Mouse (Mus musculus) kidney, postnatal 36 days (tissue): Measurements from ENCODE around the gene Klhl36.
A peak's percentile ranks its signal among the peaks of the same experiment; 100 is the strongest.

ENCODE experiments used
- DNase-seq, 2 experiments: peaks; one replicate each; pipeline ENCODE4 v3.0.0; 2021 to 2022; ENCODE audit warnings: mixed read lengths in 2 of 2

Gene Klhl36

DNA sequence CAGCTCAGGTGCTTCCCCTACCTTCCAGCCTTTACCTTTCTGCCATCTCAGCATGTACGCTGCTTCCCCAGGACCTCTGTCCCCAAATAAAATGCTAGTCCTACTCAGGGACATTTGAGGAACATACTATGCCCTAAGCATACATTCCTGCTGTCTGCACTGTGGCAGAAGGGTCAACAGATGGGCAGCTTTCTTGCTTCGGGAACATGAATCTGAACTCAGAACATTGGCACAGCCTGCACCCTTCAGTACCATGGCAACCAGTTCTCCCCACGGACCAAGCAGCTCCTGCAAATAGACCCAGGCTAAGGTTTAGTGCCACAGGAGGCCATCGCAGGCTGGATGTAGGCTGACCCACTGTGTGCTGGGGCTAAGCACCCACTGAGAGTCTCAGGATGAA, 25.2 kb upstream of the Klhl36 start:
- no peak for DNase-seq

DNA sequence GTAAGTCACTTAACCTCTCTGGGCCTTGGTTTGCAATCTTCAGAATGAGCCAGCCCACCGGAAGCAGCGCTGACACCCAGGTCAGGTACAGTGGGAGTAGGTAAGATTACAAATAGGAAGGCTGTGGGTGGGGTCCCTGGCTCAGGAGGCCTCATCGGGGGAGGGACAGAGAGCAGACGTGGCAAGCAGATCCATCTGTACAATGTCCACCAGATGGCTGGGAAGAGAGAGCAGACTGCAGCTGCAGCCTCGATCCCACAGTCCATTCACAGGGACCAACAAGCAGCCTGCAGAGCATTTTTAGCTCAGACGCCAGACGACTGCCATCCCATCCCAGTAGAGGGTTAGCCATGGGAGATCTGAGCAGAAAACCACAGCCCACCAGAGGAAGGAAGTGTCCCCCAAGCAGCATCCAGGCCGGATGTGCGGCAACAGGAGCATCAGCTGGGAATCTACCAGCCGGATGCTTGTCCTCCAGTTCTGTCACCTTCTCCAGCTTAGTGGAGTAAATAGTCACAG, 24.5 kb upstream of the Klhl36 start:
- DNase-seq, result peak in 1 of 2 experiments; percentile 51

DNA sequence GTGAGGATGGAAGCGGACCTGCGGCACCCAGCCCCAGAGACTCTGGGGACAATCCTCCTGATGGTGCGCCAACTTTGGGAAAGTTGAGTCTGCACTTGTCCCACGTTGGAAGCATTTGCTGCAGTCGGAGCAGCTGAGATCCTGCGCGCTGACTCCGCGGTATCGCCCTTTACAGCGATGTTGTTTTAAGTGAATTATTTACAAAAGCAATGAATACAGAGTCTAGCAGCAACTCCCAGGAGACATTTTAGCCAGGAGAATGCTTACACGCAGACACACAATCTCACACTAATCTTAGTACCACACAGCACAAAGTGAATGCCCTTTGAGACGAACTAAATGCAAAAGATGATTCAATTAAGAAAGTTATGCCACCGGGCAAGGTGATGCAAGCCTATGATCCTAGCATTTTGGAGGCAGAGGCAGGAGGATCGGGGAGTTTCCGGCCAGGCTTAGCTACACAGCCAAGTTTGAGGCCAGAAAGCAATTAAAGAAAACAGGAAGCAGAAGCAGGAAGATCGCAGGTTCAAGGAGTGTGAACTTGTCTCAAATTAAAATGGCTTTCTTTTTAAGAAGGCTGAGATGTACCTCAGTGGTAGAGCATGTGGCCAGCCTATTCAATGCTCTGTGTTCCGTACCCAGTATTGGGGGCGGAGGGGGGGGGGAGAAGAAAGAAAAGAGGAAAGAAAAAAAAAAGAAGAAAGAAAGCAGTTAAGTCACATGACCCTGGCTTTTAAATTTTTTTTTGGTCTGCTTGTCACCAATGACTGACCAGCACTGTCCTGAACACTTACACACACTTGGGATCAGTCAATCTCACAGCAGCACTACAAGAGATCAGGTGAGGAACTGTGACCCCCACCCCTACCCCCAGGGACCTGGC, 23.7 kb upstream of the Klhl36 start:
- peak; percentile 47 to 52 for DNase-seq

DNA sequence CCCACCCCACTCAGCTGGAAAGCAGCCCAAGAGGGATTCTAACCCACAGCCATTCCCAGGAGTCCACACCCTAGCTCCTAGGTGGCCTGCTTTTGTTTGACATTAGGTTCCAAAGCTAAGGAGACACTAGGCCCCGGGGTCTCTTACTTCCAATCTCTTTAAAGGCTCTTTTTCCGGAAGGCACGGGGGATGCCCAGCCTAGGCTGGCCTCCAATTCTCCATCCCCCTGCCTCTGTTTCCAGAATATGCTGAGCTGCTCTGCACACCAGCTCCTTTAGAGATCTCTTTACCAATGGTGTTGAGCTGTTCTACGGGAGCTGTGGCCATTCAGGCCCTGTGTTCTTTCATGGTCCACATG, 23.1 kb upstream of the Klhl36 start:
- no peak for DNase-seq

DNA sequence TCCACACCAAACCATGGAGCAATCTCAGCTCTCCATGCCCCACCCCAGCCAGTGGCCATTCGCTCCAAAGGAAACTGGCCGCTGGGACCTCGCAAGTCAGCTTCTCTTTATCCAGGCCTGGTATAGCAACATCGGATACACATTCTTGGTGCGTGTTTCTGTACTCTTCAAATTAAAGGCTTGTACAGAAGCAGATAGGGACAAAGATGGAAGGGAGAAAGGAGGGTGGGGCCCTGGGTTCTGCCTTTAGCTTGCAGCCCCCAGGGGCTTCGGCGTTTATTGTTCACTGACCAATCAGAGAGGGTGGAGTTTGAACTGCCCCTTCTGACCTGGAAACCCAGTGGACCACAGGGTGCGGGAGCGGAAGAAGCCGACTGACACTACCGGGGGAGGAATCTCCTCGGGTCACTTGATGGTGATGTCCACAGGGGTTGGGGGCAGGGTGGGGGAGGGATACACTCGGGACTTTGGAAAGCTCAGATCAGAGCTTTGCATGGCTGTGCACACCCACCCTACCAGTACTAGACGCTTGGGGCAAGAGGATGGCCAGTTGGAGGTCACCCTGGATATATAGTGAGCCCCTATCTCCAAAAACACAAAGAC, 22.5 kb upstream of the Klhl36 start:
- peak; percentile 67 to 68 for DNase-seq

DNA sequence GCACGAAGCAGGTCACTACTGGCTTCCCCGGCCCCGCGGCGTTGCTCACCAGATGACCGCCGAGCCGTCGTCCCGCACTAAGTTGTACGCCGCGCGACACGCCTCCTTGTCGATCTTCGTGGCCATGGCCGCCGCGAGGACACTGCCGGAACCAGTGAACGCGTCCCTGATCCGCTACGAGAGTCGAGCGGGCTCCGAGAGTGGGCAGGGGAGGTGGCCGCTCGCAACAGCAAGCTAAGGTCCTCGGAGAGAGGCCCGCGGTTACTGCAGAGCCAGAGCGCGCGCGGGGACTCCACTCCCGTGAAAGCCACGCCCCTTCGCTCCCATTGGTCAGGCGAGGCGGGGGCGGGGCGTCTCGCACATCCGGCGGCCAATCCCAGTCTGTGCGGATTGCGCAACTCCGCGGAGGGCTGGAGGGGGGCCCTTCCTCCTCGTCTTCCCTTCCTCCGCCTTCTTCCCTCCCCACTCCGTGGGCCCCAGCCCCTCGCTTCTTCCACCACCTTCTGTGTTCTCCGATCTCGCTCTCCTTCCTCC, 21.7 kb upstream of the Klhl36 start, which contains the start of gene Cotl1:
Cotl1 (minus strand) TSS at position 270 of the 534 bp plus-strand sequence.
- DNase-seq, result peak; percentile 97 to 99

DNA sequence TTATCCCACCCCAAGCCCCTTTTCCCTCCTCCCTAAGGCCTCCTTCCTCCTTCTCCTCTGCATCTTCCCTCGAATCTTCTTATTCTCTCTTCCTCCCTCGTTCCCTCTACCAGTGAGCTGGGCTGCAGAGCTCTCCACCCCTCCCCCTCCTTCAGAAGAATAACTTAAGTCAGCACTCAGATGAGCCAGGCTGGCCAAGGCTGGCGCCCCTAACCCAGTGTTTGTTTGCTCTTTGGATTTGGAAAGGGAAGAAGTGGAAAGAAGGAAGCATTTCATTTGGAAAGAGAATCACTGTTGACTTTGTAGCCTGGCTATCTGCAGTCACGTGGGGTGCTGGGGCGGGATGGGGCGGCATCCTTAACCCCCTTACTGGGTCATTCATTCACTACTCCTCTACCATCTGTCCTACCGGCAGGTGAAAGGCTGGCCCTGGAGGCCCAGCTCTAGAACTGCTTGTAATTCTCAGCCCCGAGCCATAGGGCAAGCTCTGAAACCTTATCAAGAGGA, 21.1 kb upstream of the Klhl36 start:
- DNase-seq, result peak; percentile 83 to 84

DNA sequence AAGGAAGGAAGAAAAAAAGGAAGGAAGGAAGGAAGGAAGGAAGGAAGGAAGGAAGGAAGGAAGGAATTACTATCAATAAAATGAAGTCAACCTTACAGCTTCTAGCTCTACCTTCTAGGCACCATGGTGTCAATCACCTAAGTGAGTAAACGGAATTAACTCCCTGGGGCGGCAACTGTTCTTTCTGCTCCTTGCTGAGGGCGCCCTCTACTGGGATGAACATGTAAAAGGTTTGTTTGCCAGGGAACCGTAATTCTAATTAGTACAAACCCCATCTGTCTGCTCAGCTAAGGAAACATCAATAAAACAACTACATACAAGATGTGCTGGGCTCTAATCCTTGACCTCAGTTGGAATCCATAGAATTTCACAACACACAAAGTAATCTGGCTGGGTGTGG, 18.6 kb upstream of the Klhl36 start:
- peak; percentile 88 to 90 for DNase-seq

DNA sequence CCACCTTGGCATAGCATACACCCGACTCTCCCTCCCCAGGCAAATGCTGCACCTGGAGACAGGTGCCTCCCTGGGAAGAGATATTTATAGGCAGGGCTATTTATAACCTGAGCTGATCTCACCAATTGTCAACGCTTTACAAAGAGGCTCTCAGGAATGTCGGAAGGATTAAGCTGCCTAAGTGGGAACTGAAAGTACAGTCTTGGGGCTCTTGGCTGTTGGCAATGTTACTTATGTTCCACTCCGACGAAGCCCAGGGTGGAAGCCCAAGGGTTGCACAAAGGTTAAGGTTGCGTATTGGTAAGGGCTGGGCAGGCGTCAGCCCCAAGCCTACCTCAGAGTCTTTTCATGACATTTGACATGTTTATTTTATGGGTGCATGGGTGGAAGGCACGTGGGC, 17.5 kb upstream of the Klhl36 start:
- DNase-seq, result peak in 1 of 2 experiments; percentile 51

DNA sequence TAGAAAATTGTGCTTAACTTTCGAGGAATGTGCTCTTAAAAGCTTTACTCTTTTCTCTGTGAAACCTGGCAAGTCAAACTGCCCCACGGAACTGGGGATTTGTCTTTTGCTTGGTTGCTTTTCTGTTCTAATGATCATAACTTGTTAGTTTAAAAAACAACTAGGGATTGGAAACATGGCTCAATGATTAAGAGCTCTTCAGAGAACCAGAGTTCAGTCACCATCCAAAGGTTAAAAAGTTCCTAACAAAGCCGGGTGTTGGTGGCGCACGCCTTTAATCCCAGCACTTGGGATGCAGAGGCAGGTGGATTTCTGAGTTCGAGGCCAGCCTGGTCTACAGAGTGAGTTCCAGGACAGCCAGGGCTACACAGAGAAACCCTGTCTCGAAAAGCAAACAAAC, 16.3 kb upstream of the Klhl36 start:
- DNase-seq, result peak; percentile 40 to 66

DNA sequence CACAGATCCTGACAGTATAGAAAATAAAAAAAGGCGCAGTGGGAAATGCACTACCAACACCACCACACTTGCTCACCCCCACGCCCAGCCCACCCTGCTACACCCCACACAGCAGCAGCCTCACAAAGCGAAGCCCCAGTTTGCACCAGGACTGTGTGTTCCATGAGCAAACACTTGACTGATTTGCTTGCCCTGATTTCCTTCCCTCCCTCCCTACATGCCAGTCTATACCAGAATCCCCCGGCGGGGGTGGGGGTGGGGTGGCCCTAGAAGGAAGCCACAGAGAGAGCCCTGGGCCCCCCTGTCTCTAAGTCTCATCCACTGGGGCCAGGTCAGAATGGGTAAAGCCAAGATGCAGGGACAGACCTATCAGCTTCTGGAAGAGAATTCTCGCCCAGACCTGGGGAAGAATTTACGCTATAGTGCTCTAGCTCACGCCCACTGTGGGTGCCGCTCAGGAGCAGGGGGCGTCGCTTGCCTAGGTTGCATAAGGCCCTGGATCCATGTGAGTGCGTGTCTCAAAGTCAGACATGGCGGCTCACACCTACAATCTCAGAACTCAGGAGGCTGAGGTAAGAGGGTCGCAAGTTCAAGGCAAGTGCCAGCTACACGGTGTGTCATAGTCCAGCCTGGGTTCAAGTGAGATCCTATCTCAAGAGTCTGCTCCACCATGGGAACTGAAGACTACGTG, 14.7 kb upstream of the Klhl36 start:
- no peak for DNase-seq

DNA sequence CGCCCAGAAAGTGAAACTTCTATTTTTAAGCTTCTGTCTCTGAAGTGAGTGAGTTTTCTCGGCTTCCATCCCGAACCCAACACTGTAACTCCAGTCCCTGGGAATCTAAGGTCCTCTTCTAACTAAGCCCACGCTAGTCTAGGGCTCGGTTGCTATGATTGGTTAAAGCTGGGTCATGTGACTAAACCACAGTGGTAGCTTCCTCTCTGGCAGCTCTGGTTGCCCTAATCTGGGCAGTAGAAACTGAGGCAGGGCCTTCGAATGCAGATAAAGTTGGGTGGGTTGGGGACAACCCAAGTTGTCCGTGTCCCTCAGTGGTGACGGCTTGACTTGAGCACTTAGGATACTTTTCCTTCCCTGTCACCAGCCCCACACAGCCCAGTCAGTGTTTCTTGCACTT, 8.5 kb upstream of the Klhl36 start:
- DNase-seq, result no peak

DNA sequence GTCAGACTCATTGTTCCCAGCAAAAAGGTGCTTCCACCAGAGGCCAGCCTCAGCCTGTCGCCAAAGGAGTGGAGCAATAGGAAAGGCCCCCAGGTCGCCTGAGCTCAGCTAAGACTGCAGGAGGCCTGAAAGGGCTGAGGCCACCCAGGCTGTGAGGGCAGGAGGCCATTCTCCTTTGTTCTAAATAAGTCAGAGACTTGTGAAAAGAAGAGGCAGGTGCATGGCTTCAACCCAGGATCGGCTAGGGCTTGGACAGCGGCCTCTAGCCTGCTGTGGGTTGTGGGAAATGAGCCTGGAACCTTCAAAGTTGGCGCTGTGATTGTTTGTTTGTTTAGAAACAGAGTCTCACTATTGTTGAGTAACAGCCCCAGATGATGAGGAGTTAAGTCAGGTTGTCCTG, 8.0 kb upstream of the Klhl36 start:
- DNase-seq, result no peak

DNA sequence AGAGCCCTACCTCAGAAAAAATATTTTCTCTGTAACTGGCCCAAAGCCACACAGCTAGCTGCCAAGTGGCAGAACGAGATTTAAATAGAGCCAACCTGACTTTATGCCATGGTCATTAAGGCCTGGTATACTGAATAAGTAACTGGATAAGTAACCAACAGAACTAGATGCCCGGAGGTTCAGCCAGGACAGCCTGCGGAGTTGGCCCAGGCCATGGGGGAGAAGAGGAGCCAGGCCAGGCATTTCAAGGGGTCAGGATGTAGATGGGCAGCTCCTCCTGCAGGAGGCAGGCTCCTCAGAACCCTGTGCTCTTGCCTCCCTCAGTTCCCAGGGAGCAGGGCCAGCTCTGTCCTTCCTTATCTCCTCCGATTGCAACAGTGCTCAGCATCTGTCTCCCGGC, 6.4 kb upstream of the Klhl36 start:
- peak; percentile 68 to 80 for DNase-seq

DNA sequence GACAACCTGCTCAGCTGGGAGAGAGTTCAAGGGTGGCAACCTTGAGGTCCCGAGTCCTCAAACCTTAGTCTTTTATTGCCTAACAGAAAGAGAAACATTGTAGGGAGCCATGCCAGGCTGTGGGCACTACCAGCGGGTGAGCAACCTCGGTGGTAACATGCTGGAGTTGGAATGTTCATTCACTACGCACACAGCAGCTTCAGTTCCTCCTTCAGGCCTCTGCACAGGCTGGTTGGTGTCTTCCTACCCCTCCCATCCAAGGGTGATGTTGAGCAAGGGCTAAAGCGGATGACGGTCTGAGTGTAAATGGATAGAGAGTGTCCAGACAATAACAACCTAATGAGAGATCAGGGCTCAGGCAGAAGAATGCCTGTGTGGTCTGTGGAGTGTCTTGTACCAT, 4.3 kb upstream of the Klhl36 start:
- peak in 1 of 2 experiments; percentile 16 for DNase-seq

DNA sequence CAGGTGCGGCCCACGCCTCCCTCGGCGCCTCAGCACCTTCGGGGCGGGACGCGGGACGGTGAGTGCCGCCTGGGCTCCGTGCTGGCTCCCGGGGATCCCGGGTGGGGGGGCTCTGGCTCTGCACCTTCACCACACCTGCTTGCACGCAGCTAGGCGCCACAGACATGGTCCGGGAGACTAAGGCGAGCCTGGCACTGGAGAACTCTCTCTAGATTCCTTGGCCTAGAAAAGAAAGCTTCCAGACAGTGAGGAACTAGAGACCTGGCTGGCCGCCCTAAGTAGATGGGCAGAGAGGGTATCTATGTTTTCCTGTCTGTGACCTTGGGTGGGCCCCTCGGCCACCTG, 296 bp downstream of the Klhl36 start:
- DNase-seq, result no peak

DNA sequence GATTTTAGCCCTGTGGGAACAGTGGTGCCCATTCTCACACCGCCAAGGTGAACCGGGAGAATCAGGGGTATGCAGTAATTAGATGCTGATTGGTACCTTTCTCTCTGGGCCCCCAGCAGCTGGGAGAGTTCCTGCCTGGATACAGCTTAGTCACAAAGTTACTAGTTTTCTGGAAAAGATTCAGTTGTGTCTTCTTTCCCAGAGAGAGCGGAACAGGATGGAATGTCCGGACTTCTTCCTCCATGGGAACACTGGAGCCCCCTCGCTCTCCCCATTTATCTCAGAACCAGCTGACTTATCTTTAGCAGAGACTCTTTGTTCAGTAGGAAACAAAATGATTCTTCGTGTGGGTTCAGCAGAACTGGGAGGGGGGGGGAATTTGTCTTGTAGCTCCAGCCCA, 683 bp downstream of the Klhl36 start:
- DNase-seq, result no peak

DNA sequence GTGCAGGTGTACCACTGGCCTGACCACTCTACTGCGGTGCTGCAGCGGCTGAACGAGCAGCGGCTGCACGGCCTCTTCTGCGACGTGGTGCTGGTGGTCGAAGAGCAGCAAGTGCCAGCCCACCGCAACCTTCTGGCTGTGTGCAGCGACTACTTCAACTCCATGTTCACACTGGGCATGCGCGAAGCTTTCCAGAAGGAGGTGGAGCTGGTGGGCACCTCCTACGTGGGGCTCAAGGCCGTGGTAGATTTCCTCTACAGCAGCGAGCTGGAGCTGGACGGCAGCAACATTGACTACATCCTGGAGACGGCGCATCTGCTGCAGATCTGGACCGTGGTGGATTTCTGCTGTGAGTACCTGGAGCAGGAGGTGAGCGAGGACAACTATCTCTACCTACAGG, 7.5 kb downstream of the Klhl36 start:
- DNase-seq, result no peak

DNA sequence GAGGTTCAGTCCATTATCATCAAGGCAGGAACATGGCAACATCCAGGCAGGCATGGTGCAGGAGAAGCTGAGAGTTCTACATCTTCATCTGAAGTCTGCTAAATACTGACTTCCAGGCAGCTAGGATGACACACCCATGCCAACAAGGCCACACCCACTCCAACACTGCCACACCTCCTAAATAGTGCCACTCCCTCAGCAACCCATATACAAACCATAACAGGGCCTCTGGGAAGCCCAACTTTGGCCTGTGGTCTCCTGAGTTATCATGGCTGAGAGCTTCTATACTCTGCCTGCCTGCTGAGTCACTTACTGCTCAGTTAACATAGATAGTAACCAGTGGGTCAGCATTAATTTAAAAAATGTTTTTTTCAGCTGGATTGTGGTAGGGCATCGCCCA, 11.1 kb downstream of the Klhl36 start:
- DNase-seq, result no peak

DNA sequence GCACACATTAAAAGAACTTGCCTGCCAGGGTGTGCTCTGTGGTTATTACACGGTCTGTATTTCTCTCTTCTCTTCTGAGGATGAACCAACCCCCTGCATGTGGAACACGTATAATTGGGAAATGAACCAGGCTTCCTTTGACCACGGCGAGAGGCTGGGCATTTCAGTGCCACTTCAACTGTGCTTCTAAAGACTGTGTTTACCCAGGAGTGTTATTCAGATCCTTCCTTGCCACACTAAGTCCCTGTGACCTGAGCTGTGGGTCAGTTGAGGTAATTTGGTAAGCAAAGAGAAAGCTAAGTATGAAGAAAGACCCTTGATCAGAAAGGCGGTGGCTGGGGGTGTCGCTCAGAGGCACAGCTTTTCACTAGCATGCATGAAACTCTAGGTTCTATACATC, 19.2 kb downstream of the Klhl36 start:
- peak in 1 of 2 experiments; percentile 12 for DNase-seq

DNA sequence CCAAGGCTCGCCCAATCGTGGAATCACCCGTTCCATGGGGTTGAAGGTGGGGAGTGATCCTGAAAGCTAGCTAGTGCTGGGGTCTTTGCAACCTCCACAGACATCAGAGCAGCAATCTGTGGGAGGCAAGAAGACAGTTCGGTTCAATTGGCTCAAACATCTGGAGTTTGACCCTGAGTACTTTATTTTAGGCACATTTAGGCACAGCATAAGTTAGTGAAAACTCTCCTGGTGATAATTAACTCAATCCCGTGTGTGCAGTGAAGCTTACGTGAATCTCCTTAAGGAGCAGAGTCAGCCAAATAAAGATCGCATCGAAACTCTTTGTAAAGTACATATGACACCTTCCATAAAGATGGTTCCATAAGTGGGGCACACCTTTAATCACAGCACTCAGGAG, 19.9 kb downstream of the Klhl36 start:
- peak; percentile 27 to 73 for DNase-seq

DNA sequence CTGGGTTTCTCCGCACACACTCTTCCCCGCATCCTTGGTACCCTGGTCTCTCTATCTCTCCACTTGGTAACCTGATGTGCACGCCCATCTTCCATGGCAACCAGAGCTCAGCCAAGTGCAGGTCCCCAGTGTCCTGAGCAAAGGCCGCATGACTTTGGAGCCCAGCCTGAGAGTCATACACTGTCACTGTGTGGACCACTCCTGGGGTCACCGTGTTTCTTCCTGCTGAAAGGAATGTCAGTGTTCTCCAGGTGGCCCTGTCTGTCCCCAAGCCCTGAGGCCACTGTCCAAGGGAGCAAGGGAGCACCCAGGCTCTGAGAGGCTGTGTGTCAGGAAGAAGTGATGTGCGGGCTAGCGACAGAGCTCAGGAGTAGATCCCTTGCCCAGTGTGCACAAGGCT, 21.2 kb downstream of the Klhl36 start:
- DNase-seq, result peak; percentile 66

DNA sequence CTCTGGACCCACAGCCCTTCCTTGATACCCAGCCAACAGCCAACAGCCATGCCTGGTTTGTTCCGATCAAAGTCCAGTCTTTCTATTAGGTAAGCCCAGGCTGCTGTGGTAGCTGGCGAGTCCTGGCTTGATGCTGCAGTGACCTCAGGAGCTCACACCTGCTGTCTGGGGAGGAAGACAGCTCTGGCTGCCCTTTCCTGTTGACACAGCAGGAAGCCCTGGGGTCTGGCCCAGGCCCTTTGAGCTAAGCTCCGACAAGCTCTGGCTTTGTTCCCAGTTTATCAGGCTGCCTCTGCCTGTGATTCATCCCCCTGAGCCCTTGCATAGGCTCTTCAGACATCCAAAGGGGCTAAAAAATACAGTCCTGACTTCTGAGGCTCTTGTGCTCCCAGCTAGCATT, 23.5 kb downstream of the Klhl36 start:
- peak; percentile 83 to 94 for DNase-seq
